Mouse (Mus musculus) limb, embryonic 15.5 days (tissue): Measurements from ENCODE around the gene Cyp2d34. TPM values are rescaled to one million over a fixed set of nuclear protein-coding genes. Genes with fewer than 3 reads are reported as not detected.

Source experiments
- ATAC-seq: fragments of 200-750 bp; cut with Nextera tagmentation; 2 replicates; pipeline ENCODE4 v1.8.0; 2017; ENCODE audit warnings: low read depth, moderate TSS enrichment; ENCODE audit not compliant: insufficient number of reproducible peaks, low FRiP score, low TSS enrichment
- H3K27ac ChIP-seq: fragments of 300-500 bp; sonication (generic); 2 replicates; pipeline ENCODE4 v1.5.1; 2015; ENCODE audit warnings: moderate library complexity, mild to moderate bottlenecking, inconsistent platforms
- H3K27me3 ChIP-seq: fragments of 300-500 bp; sonication (generic); 2 replicates; pipeline ENCODE4 v1.6.1; 2015; ENCODE audit warnings: inconsistent platforms
- H3K36me3 ChIP-seq: fragments of 300-500 bp; sonication (generic); 2 replicates; pipeline ENCODE4 v1.6.1; 2015; ENCODE audit warnings: inconsistent platforms
- H3K4me1 ChIP-seq: fragments of 300-500 bp; sonication (generic); 2 replicates; pipeline ENCODE4 v1.6.1; 2015; ENCODE audit warnings: inconsistent platforms
- H3K4me2 ChIP-seq: fragments of 300-500 bp; sonication (generic); 2 replicates; pipeline ENCODE4 v1.6.1; 2015; ENCODE audit warnings: mild to moderate bottlenecking, inconsistent platforms
- H3K4me3 ChIP-seq: fragments of 300-500 bp; sonication (generic); 2 replicates; pipeline ENCODE4 v1.5.1; 2015; ENCODE audit warnings: mild to moderate bottlenecking, inconsistent platforms
- H3K9ac ChIP-seq: fragments of 300-500 bp; sonication (generic); 2 replicates; pipeline ENCODE4 v1.6.1; 2015; ENCODE audit warnings: inconsistent platforms
- H3K9me3 ChIP-seq: fragments of 300-500 bp; sonication (generic); 2 replicates; pipeline ENCODE4 v1.6.1; 2016; ENCODE audit warnings: inconsistent platforms
- WGBS: fragments of 180-500 bp; shearing (Covaris S2); methylation state at CpG from one replicate; pipeline ENCODE4 v1.1.7; 2015; 5-methylcytosine and 5-hydroxymethylcytosine counted together
- microRNA-seq: library from miRNA; unstranded; fragments of <30 nt; microRNA quantifications from one replicate; pipeline ENCODE4, GENCODE M21; 2016
- polyA plus RNA-seq: library from polyadenylated mRNA; unstranded; fragments of >200 nt; fragmentation: Nextera tagmentation; extraction: Ambion mirVana; gene quantifications from 2 replicates; pipeline ENCODE4 v1.2.1, GENCODE M21; 2015

Cyp2d34 gene
- polyA plus RNA-seq, 1 experiment from 2014 or later = not detected

- Histone ChIP-seq H3K4me2 (no peak overlapping the region), H3K36me3 (no peaks in the 10 kb centered on the region), H3K27ac (no peak overlapping the region), H3K27me3 (no peaks in the 10 kb centered on the region), H3K9ac (no peak overlapping the region), H3K9me3 (no peaks in the 10 kb centered on the region), H3K4me1 (no peaks in the 10 kb centered on the region), H3K4me3 (no peak overlapping the region)
- ATAC-seq = no peak
- 64% methylated on average over 9 of the region's 9 CpGs for WGBS
Measured at GRCm38 (mm10) chr15:82582621-82583020, 38.1 kb downstream of the Cyp2d34 start.

DNA sequence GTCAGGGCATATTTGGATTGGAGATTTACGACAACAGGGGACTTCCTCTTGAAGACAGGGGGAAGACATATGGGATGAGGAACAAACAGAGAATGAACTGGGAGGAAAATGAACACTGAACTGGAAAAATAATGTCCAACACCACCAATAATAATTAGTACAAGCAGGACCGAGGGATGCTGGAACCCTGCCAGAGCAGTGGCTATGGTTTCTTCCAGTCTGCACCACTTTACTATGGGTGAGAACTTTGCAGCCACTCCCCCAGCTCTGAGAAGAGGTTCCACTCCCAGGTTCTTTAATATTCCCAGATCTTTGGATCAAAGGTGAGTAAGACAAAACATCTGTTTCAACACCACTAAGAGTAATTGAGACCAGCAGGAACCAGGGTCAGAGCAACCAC is 41.7 kb downstream of the Cyp2d34 start:
- no peak overlapping the region for H3K4me3 ChIP-seq
- no peaks in the 10 kb centered on the region for H3K27me3 ChIP-seq
- no peaks in the 10 kb centered on the region for H3K36me3 ChIP-seq
- 60% methylated on average over 2 of the region's 2 CpGs for WGBS
- no peaks in the 10 kb centered on the region for H3K9me3 ChIP-seq
- H3K4me2 ChIP-seq = no peak overlapping the region
- no peaks in the 10 kb centered on the region for H3K4me1 ChIP-seq
- no peak overlapping the region for H3K27ac ChIP-seq
- no peak for ATAC-seq
- no peak overlapping the region for H3K9ac ChIP-seq

GRCm38 (mm10) chr15:82572856-82573255 is 47.9 kb downstream of the Cyp2d34 start:
- Histone ChIP-seq H3K27me3 (no peaks in the 10 kb centered on the region), H3K9me3 (no peaks in the 10 kb centered on the region), H3K4me1 (no peaks in the 10 kb centered on the region), H3K4me3 (no peak overlapping the region), H3K4me2 (no peak overlapping the region), H3K36me3 (no peaks in the 10 kb centered on the region), H3K9ac (no peak overlapping the region), H3K27ac (no peak overlapping the region)
- WGBS = 86% methylated on average over 1 of the region's 1 CpGs
- ATAC-seq = no peak

Small RNA genes within 50 kb of the gene (microRNA-seq; reads per million reads assigned to microRNA genes)
- gene Gm27463 (not detected), gene Gm27742 (not detected)

Other genes starting within 250 kb of the Cyp2d34 start
- gene Cyp2d22, start 240.7 kb downstream of the Cyp2d34 start, polyA plus RNA-seq = 6.0 and 7.4 TPM in 2 replicates
- gene Cyp2d11, start 226.9 kb downstream of the Cyp2d34 start, polyA plus RNA-seq = not detected in 2 replicates
- gene Cyp2d10, start 213.8 kb downstream of the Cyp2d34 start, polyA plus RNA-seq = not detected in 2 replicates
- 0.23 TPM in 1 of 2 replicates, not detected in the other for gene Cyp2d9, start 187.5 kb downstream of the Cyp2d34 start, polyA plus RNA-seq
- not detected in 2 replicates for gene Cyp2d12, start 65.9 kb downstream of the Cyp2d34 start, polyA plus RNA-seq
- gene Cyp2d40, start 143.2 kb upstream of the Cyp2d34 start, polyA plus RNA-seq = not detected in 2 replicates
- 0.31 TPM in 1 of 2 replicates, not detected in the other for gene Cyp2d26, start 173.3 kb upstream of the Cyp2d34 start, polyA plus RNA-seq